Mouse (Mus musculus) erythroblast, embryonic 14.5 days (primary cell): ENCODE measurements around the gene Cpvl. TPM values are rescaled to one million over a fixed set of nuclear protein-coding genes. Genes with fewer than 3 reads are reported as not detected.

Experiments used
- H3K27me3 ChIP-seq: 2 replicates; pipeline ENCODE4 v1.6.1; 2012; ENCODE audit warnings: inconsistent platforms; ENCODE audit not compliant: control insufficient read depth
- H3K36me3 ChIP-seq: 2 replicates; pipeline ENCODE4 v1.6.1; 2012; ENCODE audit warnings: mild to moderate bottlenecking, inconsistent platforms; ENCODE audit not compliant: control insufficient read depth
- H3K4me1 ChIP-seq: 2 replicates; pipeline ENCODE4 v1.6.1; 2012; ENCODE audit warnings: inconsistent platforms; ENCODE audit not compliant: control insufficient read depth
- H3K4me3 ChIP-seq: replicated peaks from 2 replicates; pipeline ENCODE3; 2012; ENCODE audit warnings: moderate library complexity, mild to moderate bottlenecking, inconsistent platforms
- H3K9me3 ChIP-seq: 2 replicates; pipeline ENCODE4 v1.6.1; 2012; ENCODE audit warnings: low read length, inconsistent platforms, mixed read lengths; ENCODE audit not compliant: control insufficient read depth
- GATA1 ChIP-seq: IDR thresholded peaks from 2 replicates; pipeline ENCODE4 v1.6.1; 2012; ENCODE audit warnings: low read length, inconsistent platforms, mixed read lengths
- TAL1 ChIP-seq: IDR thresholded peaks from 3 replicates; pipeline ENCODE4 v1.6.1; 2012; ENCODE audit warnings: low read length, inconsistent platforms, mixed read lengths
- polyA plus RNA-seq: library from polyadenylated mRNA; stranded (reverse); fragments of >175 nt; gene quantifications from 2 replicates; pipeline ENCODE4 v1.2.3, GENCODE M21; 2012

Cpvl gene
- polyA plus RNA-seq, 1 experiment: not detected

DNA sequence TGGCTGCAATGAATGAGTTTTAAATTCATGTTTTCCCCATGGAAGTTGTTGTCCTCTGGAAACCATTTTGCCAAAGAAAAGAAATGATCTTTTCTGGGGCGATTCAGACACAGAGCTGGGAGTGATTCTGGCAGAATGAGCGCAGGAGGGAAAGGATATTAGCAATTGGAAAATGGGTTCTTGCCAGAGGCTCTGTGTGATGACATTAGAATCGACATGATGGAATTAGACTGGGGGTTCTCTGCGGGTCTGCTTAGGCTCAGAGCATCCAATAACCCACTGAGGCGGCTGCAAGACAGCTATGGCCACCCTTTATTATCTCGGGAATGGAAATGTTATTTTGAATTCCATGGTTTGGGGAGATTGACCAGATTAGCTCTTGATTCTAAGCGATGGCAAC, 120.6 kb downstream of the Cpvl start:
- H3K4me1 ChIP-seq: no peaks in the 10 kb centered on the region
- no peaks in the 10 kb centered on the region for H3K27me3 ChIP-seq
- no peaks in the 10 kb centered on the region for H3K9me3 ChIP-seq
- TF ChIP-seq GATA1: no peak
- no peak for TF ChIP-seq TAL1
- no peak overlapping the region for H3K4me3 ChIP-seq
- no peaks in the 10 kb centered on the region for H3K36me3 ChIP-seq

DNA sequence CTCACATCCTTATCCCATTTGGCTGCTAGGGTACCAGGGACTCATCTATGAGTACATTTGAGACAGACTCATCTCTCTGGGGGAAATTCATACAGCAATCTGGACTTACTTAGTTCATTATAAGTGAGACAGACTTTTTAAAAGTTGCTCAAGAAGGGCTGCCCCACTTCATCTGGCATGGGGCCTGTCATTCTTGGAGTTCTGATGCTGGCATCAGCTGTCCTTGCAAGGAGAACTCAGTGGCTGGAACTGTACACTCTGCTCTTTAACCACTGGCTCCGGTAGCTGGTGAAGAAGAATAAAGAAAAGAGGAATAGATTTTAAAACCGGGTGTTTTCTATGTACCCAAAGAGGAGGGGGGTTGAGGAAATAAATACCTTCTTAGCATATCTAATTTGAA, 121.7 kb downstream of the Cpvl start:
- Histone ChIP-seq H3K27me3 (no peaks in the 10 kb centered on the region), H3K4me1 (no peaks in the 10 kb centered on the region), H3K36me3 (no peaks in the 10 kb centered on the region), H3K4me3 (no peak overlapping the region), H3K9me3 (no peaks in the 10 kb centered on the region)
- TF ChIP-seq TAL1 (no peak), GATA1 (no peak)

DNA sequence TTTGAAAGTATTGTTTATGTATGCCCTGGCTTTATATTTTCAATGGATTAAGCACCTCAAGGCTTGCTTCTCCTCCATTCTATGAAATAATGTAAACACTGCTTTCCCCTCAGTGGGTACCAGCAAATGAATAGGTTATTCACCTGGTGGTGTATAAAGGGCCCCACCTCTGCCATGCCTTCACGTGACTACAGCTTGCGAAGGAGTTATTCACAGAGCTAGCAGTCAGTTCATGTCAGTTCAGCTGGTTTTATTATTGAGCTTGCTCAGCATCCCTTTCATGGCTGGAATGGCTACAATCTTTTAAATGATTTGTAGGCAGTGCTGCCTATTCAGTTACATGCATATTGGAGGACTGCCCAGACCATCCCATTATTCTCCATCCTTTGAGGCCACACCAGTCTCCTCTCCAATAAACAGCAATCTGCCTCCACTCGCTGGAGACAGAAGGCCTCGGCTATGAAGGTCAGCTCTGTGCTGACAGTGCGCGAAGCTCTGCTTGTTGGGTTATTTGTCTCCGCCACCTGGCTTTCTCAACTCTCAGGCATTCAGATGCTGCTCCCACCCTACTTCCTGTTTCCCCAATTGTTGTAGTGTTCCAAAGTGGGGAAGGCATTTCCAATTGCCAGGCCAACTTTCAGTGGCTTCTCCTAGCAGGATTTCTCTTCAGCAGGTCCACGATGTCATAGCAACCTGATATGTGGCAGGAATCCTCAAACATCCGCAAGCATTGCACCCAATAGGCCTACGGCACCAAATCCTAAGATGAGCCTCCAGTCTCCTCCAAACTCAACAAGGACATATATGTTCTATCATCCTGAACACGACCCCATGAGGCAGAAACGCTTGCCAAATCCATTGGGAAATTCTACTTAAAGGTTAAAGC, 123.3 kb downstream of the Cpvl start:
- no peaks in the 10 kb centered on the region for H3K27me3 ChIP-seq
- H3K9me3 ChIP-seq: no peaks in the 10 kb centered on the region
- TF ChIP-seq GATA1 (no peak), TAL1 (no peak)
- H3K4me3 ChIP-seq: no peak overlapping the region
- no peaks in the 10 kb centered on the region for H3K4me1 ChIP-seq
- no peaks in the 10 kb centered on the region for H3K36me3 ChIP-seq

DNA sequence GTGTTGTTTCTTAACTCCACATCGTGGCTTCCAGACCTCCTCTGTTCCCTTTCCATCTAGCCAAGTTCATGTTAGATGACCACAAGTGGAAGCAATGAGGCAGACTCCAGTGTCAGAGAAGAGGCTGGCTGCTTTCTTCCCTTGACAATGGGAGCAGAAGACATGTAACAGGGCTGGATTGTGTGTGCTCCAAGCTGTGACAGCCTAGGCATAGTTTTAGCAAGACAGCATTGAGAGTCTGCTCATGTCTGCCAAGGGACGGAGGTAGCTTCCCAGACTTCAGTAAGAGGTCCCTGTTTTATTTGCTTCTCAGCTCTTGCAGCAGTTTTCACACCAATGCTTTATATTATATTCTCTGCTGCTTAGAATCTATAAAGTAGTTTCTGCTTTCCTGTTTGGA, 124.2 kb downstream of the Cpvl start:
- Histone ChIP-seq H3K4me3 (no peak overlapping the region), H3K9me3 (no peaks in the 10 kb centered on the region), H3K27me3 (no peaks in the 10 kb centered on the region), H3K4me1 (no peaks in the 10 kb centered on the region), H3K36me3 (no peaks in the 10 kb centered on the region)
- no peak for TF ChIP-seq GATA1

DNA sequence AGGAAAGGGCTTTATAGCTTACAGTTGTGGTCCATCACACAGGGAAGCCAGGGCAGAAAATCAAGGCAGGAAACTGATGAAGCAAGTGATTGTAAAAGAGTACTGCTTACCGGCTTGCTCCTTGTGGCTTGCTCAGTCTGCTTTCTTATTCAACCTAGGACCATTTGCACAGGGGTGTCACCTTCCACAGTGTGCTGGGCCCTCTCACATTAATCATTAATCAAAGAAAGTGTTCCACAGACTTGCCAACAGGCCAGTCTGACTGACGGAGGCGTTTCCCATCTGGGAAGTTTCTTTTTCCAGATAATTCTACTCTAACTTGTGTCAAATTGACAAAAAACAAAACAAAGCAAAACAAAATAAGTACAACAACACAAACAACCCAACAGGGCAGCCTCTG, 124.9 kb downstream of the Cpvl start:
- no peaks in the 10 kb centered on the region for H3K36me3 ChIP-seq
- H3K4me3 ChIP-seq: no peak overlapping the region
- no peaks in the 10 kb centered on the region for H3K9me3 ChIP-seq
- TF ChIP-seq TAL1: no peak
- TF ChIP-seq GATA1: no peak
- H3K27me3 ChIP-seq: no peaks in the 10 kb centered on the region
- no peaks in the 10 kb centered on the region for H3K4me1 ChIP-seq

DNA sequence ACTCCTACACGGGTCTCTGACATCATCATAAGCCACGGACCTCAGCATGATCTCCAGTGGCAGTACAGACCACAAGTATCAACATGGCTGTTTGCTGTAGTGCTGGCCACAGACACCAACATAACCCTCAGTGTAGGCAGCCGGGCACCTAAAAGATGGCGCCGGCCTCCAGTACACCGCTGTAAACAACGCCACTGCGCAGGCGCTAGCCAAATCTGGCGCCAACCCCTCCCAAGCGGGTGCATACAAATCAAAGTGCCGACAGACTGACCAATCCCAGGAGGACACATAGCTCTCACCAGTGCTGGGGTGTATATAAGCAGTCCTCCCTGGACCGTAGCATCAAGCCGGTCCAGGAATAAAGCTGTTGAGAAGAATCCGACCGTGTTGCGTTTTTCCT, 133.8 kb downstream of the Cpvl start:
- H3K36me3 ChIP-seq: no peaks in the 10 kb centered on the region
- H3K9me3 ChIP-seq: no peaks in the 10 kb centered on the region
- H3K4me3 ChIP-seq: no peak overlapping the region
- H3K4me1 ChIP-seq: no peaks in the 10 kb centered on the region
- TF ChIP-seq TAL1: no peak
- TF ChIP-seq GATA1: no peak
- H3K27me3 ChIP-seq: no peaks in the 10 kb centered on the region

DNA sequence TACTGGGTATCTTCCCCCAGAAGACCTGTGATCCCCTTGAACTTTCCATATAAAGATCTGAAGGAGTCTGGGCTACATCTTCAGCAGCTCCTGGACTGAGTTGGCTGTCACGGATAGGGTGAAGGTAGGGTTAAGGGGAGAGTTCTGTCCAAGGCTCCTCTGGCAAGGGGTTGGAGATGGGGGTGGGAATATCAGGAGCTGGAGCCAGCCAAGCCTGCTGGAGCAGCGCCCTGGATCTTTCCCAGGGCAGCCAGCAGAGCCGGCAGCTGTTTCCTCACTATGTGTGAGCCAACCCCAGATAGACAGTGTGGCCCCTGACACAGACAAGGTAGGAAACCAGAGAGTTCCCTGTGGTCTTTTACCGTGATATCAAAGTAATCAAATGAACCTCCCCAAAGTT, 153.3 kb downstream of the Cpvl start:
- Histone ChIP-seq H3K27me3 (peaks cover 29% of the 10 kb centered on the region), H3K4me1 (no peaks in the 10 kb centered on the region), H3K36me3 (no peaks in the 10 kb centered on the region), H3K9me3 (no peaks in the 10 kb centered on the region), H3K4me3 (no peak overlapping the region)
- no peak for TF ChIP-seq GATA1
- no peak for TF ChIP-seq TAL1

Other genes with a start within 250 kb of the Cpvl start
- 0.01 TPM in 1 of 2 replicates, not detected in the other for gene Tril, start 157.8 kb downstream of the Cpvl start, polyA plus RNA-seq
- not detected in 2 replicates for gene Chn2, start 60.9 kb upstream of the Cpvl start, polyA plus RNA-seq